Mouse (Mus musculus) naive thymus-derived CD4-positive, alpha-beta T cell, adult 5 months (primary cell): ENCODE measurements around the gene Ghrh. TPM values are rescaled to one million over a fixed set of nuclear protein-coding genes. Genes with fewer than 3 reads are reported as not detected.

ENCODE experiments used
- polyA plus RNA-seq: library from polyadenylated mRNA; unstranded; fragments of 100-300 nt; shearing (Covaris generic); gene quantifications from one replicate; pipeline ENCODE4 v1.2.1, GENCODE M21; 2017

Ghrh gene
- polyA plus RNA-seq, result not detected

DNA sequence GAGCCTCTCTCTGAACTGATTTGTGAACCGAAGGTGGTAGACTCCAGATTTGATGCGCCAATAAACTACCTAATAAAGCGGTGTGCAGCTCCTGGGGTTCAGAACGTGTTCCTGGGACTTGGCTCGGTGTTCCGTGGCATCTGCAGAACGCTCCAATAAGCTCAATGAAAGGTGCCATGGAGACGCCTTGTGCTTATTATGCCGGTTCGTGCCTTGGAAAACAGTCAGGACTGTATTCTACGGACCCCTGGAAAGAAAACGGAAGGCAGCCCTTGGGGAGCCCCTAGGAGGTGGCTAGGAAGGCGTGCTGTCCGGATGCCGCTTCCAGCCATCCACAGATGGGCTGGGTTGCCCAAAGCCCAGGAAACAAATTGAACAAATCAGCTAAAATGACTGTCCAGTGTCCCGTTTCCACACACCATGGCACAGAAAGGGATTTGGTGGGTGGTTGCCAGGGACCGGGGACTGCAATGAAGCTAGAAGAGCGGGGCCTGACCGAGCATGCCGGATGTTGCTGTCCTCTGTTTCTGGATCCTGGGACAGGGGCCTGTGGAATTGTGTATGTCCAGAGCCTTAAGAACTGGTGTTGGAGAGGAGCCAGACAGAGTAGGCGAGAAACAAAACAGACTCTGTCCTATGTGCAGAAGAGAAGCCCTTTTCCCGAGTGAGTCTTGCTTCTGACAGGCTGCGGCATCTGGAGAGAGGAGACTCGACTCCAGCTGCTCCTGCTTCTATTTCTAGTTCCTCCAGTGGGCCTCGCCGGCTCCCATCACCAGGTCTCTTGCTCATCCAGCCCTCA is at the start of gene Ghrh:
Ghrh (minus strand) TSS at position 146 of the 799 bp plus-strand sequence.

DNA sequence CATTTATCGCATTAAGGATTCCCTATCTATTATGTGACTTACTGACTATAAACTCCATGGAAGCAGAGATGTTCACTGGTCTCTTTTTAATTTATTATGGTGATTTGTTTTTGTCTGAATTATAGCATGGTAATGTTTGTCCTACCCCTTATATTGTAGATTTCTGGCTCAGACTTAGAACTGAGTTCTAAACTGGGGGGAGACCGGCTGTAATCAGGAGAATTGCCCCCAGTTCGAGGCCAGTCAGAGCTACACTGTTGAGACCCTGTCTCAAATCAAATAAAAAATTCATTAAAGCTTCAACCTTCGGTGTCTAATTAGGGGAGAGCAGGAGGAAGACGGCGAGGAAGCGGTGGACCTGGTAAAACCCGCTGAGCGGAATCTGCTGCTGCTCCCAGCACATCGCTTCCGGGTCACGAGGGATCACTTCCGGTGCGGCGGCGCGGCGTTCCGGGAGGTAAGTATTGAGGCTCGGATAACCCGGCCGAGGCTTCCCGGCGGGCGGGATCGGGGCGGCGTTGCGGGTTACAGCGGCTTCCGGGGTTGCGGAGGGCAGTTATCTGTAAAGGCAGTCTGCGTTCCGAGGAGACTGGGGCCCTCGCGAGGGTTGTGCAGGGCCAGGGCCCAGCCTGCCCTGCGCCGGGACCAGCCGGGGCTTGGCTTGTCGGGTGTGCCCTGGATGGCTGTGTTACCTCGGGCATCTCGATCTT is 20.0 kb upstream of the Ghrh start, which contains the start of gene Manbal:
Manbal (plus strand) TSS at position 411 of the 710 bp plus-strand sequence.

Other genes with a start within 250 kb of the Ghrh start
- 404 TPM for gene Samhd1, start 212.2 kb downstream of the Ghrh start, polyA plus RNA-seq
- gene Rbl1, start 143.0 kb downstream of the Ghrh start, polyA plus RNA-seq, result 35.3 TPM
- 169 TPM for gene Rpn2, start 68.5 kb downstream of the Ghrh start, polyA plus RNA-seq
- gene Mroh8, start 68.0 kb downstream of the Ghrh start, polyA plus RNA-seq, result 0.56 TPM
- 27.5 TPM for gene Manbal, start 20.1 kb upstream of the Ghrh start, polyA plus RNA-seq
- 0.15 TPM for gene Src, start 70.9 kb upstream of the Ghrh start, polyA plus RNA-seq
- not detected for gene Nnat, start 212.6 kb upstream of the Ghrh start, polyA plus RNA-seq
- 14.2 TPM for gene Blcap, start 223.8 kb upstream of the Ghrh start, polyA plus RNA-seq